7 mouse cellular contexts compared by ENCODE assay signal in genomic region chr5:49318661-49319060, GRCm38 (mm10).
"Had no signal": no experiment of that assay in that cellular context is flagged by ENCODE, and none has a peak within 500 bp of the region (broad histone marks: within the 10 kb centered on the region; RNA-seq: fewer than 3 reads in every experiment).

No protein-coding gene starts in this region.

- ATAC-seq: inflammation-experienced regulatory T-cells, adult 6 months; lung, postnatal 0 days had no signal

- DNase-seq: layer of hippocampus, adult 9-11 months; layer of hippocampus, postnatal 36 days; lung, adult 2 months; lung, postnatal 36 days; midbrain, embryonic 14.5 days had no signal
